Mouse (Mus musculus): ENCODE data around the gene Ttll13. TPM values are rescaled to one million over a fixed set of nuclear protein-coding genes. Genes with fewer than 3 reads are reported as not detected.
A peak's percentile ranks its signal among the peaks of the same experiment; 100 is the strongest.

The Ttll13 gene
- under 1 TPM; 0.12 to 0.36 TPM for total RNA-seq (2021)
- long read RNA-seq, experiment 1, result 0 reads
- long read RNA-seq, experiment 2, result 0 reads

DNA sequence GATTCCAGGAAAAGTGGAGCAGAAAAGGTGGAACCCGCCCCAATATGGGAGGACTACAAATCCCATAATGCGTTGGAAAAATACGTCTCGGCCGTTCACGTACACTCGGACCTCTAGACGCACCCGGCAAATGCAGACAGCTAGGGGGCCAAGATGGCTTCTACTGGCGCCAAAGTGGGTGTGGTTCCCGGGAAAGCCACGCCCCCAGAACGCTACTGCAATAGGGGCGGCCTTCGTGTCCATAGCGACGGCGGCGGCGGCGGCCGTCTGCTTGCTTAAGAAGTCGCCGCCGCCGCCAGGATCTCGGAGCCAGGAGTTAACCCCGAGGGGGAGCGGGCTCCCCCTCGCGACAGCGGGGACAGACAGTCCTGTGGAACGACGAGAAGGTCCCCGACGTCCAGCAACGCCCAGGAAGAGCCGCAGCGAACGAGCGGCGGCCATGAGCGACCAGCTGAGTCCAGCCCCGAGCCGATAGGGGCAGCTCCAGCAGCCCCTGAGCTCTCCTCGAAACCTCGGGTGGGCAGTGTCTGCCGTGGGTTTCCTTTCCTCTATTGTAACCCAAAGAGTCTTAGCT is at the start of gene Ttll13:
Ttll13 (plus strand) TSS at position 229 of the 574 bp plus-strand sequence.
- peak; percentile 96 to 98 for DNase-seq

DNA sequence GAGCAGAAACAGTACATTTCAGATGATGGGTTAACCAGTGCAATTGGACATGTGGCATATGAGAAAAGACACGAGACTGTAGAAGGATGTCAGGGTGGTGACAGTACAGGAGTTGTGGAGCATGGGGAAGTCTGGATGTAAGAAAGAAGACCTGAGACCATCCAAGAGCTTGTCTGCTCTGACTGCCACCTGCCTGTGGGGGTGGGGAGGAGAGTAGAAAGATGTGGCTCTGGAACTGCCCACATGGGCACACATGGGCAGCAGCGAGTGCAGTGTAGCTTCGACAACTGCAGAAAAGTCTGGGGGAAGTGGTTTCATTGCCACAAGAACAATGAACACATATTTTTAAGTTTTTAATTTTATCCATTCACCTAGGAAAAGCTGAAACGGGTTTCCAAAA is 48.8 kb upstream of the Ttll13 start:
- no peak for DNase-seq

DNA sequence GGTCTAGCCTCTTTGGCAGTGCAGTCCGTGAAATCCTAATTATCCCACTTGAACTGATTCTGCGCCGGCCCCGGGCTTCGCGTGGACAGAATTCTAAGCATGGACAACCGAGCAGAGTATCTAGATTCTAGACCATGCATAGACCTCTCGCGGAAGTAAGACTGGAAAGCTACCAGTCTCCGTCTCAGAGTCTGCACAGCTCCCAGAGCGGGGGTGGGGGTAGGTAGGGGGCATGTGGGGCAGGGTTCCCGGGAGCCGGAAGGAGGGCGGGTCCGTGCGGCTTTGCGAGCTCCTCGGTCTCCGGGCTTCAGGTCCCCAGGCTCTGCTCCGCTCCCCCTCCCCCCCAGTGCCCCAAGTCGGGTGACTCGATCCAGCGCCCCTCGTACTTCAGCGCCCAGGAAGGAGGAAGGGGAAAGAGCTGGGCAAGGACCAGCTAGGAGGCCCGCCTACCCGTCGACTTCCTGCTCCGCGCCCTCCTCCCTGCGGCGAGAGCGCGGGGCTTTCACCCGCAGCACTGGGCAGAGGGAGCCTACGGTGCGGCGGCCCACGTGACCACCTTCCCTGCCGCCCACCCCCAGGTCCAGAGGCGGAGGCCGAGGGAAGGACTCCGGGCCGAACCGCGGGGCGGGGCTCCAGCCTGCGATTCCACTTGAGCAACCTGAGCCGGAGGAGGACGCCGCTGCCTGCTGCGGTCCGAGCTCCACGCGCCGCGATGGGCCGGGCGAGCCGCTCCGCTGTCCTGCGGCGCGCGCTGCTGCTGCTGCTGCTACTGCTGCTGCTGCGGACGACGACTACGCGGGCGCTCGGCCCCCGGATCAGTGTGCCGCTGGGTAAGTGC is 48.0 kb upstream of the Ttll13 start:
- DNase-seq, result peak; percentile 78 to 85

DNA sequence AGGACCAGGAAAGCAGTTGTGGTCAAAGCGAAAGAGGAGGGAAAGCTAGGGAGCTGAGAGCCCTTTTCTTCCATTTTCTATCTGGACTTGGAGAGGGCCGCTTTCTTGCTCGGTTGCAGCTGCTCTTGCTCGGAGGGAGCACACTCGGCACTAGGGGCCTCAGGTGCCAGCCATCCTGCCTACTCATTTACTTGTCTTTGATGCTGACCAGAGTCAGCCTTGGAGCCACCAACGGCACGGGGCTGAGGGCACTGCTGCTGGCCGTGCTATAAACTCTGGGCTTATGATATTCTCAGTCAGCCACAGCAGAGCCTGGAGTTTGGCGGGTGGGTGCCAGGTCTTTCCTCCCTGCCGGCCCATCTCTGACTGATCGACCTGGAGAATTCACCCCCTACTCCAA is 47.3 kb upstream of the Ttll13 start:
- peak in 1 of 2 experiments; percentile 30 for DNase-seq

DNA sequence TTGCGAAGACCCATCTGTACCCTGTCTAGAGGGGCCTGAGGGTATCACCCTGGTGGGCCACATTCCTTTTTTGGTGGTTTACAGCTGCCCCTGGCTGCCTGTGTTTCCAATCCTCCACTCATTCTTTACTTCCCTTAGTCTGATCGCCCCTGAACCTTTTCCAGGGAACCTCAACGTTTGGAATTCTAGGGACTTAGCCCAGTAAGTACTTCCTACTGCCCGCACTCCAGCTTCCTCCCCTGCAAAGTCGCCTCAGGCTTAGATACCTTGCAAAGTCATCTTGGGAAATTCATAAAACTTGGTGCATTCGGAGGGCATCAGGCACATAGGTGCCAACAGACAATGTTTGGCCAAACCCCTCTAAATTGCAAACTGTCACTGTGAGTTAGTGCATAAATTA is 46.9 kb upstream of the Ttll13 start:
- no peak for DNase-seq

DNA sequence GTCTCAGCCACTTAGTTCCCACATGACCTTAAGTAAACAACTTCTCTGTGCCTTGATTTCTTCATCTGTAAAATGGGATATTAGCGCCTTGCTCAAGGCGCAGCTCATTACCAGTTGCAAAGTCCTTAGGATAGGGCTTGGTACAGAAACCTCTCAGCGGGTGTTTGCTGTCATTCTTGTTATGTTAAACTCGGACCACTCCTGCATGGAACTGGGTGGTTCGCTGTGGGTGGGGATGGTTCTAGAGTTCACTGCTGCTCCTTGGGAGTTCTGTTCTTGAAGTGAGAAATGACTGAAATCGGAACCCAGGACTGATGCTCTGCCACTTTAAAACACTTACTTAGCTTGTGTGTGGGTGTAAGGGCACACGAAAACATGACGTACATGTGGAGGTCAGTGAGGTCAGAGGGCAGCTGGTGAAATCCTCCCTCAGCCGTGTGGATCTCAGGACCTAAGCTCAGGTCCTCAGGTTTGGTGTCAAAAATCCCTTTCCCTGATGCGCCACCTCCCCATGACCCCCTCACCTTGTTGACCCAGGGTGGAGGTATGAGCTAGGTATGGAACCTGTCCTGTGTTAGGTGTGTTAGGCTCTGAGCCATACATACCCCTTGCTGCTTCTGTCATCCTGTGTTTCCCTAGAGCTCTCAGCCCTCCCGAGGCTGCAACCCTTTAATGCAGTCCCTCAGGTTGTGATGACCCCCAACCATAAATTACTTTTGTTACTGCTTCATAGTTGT is 46.2 kb upstream of the Ttll13 start:
- DNase-seq, result no peak

DNA sequence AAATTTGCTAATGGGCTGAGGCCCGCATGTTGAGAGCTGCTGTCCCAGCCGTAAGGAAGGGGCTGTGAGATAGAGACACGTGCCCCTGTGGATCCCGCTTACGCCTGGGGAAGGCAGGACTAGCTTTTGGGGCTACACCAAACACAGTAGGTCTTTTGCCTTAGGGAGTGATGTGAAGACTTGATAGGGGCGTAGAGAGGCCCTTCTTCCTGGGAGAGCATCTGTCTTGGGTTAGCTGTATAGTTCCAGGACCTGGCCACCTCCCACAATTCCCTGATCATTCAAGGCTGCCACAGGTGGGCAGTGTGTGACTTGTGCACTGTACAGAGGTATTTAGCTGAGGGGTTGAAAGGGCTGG is 45.6 kb upstream of the Ttll13 start:
- DNase-seq, result no peak

DNA sequence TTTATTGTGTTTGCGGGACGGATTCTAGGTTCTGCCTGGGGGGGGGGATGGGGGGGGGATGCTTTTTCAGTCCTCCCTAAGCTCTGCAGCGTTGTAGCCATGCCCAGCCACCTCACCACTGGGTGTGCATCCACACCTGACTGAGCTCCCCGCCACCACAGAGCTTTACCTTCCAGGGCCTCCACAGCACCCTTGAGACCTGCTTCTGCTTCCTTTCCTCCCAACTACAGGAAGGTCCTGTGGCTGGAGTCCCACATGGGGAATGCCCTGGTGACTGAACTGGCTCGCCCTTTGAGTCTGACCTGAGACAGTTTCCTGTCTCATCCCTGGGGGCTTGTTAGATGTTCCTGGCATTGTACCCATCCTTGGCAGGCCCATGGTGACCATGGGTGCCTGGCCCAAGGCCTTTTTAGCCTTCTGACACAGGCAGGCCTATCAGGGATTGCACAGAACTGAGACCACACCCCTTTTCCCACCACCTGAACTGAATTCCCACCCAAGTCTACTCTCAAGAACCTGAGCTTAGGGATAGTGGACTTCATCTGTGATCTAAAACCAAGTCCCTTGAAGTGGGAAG is 45.1 kb upstream of the Ttll13 start:
- no peak for DNase-seq

DNA sequence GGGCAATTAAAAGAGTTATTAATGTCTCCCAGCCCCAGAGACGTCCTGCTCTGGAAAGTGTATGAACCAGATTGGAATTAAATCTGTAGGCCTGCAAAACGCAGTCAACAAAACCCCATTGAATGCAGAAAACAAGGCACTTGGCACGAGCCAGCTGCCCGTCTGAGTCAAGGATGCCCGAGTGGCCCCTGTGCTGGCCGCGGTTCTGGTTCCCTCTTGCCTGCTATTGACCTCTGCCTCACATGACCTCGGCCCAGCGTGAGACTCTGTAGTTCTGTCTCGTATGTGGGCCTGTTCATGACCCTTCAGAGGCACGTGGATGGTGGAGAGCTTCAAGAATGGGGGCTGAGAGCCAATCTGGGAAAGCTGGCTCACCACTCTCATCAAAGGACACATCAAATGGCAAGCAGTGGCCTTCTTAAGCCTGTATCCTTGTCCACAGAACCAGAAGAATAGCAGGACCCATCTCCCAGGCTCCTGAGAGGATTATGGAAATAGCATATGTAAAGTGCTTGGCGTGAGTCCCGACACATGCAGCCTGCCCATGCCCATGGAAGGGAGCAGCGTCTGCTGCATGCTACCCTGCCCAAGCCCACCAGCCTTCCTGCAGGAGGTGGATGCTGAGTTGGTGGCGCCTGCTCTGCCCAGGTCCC is 44.2 kb upstream of the Ttll13 start:
- no peak for DNase-seq

DNA sequence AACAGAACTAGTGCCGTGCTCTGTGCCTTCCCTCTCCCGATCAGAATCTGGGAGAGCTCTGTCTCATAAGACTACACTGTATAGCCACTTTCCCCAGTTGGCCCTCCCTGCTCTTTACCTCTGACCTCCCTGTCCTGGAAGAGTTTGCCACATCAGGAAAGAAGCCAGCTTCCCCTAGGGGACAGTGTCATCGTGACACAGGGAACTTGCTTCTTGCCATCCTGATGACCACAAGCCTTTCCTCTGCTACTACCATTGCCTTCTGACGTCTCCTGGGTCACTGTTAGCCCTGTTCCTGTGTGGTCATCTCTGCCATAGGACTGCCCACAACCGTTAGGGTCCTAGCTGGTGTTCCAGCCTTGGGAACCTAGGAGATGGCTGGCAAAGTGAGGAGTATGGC is 43.2 kb upstream of the Ttll13 start:
- no peak for DNase-seq

DNA sequence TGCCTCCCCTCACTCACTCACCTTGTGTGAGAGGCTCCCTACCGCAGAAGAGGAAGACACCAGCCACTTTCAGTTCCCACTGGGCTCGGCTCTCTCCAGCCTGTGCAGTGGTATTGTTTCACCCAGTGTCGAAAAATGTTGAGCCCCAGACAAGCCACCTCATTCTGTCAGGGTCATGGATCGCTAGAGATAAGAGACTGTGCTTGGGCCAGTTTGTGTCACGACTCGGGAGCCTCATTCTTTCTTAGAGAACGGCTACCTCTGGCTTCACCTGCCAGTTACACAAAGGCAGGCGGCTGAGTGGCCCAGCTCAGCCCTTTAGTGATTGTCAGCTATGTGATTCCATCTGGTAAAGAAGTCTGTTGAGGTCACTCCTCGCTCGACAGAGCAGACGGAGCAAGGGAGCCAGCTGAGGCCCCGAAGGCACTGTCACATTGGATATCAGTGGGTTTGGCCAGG is 42.5 kb upstream of the Ttll13 start:
- no peak for DNase-seq

DNA sequence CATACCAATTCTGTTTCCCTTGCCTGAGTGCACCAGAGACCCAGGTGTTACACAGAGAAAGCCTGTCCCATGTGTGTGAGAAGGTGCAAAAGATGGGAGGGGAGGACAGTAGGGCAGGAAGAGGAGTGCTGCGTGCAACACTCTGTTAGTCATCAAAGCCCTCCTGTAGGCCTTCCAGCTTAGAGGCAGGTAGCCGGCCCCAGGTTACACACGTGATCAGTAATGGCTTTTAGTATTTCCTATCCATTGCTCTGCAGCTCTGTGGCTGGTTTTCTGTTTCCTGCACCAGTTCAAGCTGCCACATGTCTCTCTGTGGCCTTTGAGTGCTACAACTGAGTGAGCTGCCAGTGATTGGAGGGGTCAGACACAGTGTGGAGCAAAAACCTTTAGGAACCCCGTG is 41.8 kb upstream of the Ttll13 start:
- no peak for DNase-seq

DNA sequence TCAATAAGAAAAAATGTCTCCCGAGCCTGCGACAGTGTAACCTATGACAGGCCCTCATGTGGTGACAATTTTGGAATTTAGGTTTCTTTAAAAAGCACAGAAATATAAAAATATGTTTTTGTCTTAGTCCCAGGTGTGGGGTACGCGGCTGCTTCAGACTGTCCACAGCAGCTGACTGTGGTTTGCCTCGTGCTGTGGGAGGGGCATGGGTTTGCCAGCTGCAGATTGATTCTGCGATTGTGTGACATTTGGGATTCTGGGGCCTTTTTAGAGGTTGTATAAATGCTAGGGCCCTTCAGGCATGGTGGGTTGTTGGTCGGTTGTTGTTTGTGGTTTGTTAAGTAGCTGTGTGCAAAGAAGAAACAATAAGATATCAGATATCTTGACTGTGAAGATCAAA is 41.2 kb upstream of the Ttll13 start:
- no peak for DNase-seq

DNA sequence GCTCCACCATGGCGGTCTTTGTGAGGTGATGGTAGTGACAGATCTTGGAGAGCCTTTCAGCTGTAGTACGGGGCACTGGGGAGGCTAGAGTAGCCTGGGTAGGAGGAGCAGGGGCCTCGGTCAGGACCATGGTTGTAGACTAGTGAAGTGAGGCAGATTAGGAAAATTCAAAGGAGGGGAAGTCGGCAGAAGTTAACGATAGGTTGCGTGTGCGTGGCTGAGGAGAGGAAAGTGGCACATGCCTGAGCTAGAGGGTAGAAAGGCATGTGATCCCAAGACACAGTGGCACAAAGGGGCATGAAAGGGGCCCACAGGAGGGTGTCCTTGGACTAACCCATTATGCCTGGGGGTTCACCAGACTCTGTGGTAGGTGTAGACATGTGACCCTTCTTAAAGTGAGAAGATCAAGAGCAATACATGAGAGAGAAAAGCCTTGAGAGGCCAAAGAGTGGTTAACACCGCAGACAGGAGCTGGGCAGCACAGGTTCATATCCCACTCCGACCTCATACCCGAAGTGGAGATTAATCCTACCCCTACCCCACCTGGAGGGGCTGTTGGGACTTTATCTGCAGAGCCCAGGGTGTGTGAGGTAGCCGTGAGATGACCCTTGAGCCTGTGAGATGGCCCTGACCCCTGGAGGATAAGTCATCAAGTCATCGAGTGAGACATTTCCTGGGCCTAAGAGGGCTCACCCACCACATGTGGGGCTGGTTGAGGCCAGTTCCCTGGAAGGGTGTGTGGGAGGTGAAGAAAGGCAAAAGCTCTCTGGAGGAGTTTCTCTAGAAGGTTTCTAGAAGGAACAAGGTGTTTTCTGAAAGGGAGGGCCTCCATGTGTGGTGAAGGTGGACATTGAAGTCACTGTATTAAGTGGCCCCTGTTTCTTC is 40.2 kb upstream of the Ttll13 start:
- DNase-seq, result no peak

DNA sequence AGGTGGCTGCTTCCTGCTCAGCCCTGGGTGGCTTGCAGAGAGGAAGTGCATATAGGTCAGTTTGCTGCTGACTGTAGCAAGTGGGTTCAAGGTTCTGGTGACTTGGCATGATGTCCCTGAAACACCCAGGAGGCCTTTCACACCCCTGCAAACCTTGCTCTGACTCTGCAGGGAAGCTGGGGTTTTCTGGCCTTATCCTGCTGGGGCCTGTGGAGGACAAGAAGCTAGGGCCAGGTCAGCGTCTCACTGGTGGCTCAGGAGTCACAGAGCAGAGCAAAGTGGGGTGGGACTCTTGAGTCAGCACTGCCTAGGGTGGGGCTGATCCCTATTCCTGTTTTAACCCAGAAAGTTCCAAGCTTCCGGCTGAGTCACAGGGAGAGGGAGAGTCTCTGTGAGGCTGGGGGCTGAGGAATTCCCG is 38.9 kb upstream of the Ttll13 start:
- no peak for DNase-seq

DNA sequence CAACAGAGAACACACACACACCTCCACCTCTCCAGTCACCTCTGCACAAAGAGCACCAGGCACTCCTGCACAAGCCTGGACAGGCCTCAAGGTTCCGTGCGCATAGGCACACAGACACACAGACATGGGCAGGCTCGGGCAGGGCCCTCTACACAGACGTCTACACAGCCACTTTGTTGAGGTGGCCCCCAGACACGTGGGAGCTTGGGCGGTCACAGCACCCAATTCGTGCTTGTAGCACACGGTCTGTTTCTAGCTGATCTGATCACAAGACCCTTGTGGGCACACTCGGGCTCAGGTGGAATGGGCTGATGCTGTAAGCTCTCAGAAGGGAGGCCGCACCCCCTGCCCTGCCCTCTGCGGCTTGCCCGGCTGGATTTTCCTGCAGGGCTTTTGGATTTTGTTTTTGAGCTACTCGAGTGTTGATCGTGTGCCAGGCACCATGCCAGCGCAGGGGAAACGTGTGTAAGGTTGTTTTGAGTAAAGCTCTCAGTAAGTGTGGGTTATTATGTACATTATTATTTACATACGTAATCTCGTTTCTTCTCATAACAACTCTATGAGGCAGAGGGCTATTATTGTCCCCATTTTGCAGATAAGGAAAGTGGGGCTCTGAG is 38.0 kb upstream of the Ttll13 start:
- no peak for DNase-seq

DNA sequence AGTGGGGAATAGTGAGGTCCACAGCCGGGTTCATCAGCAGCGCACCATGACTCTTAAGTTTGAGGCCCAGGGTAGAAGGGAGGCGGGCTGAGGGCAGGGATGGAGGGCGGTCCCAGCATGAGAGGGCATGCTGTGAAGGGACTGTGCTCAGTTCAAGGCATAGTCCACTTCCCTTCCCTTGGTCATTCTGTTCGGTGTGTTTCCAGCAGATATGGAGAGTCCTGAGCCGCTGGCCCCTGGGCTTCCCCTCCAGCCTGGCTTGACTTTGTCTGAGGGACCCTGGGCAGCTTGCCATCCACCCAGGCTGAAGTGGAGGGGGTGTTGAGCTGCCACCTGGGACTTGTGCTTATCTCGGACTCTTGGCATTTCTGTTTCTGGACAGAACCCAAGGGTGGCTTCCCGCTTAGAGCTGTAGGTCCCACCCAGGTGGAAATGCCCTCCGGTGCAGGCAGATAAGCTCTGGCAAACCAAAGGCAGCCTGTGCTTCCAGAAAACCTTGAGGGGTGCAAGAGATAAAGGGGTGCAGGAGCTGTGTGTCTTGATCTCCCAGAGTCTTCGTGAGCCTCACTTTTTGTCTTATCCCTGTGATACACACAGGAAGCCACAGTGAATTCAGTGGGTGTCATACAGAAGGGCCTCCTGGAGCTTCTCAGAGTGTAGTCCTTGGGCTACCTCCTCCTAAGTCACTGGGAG is 37.3 kb upstream of the Ttll13 start:
- peak; percentile 58 to 59 for DNase-seq

DNA sequence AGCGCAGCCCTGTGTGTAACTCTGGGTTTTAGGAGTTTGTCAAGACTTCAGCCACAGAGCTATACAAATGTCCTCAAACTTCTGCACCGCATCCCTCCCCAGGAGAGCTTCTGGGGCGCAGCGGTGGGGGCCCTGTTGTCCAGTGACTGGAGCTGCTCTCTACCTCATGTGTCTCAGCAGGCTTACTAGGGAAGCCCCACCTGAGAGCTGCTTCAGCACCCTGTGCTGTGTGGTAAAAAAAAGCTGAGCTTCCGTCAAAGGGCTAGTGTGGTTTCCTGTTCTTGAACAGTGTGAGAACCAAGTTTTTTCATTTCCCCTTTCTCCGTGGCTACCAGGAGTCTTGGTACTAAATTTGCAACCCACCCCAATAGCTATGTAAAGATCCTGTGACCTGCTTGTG is 36.5 kb upstream of the Ttll13 start:
- peak; percentile 39 to 68 for DNase-seq

DNA sequence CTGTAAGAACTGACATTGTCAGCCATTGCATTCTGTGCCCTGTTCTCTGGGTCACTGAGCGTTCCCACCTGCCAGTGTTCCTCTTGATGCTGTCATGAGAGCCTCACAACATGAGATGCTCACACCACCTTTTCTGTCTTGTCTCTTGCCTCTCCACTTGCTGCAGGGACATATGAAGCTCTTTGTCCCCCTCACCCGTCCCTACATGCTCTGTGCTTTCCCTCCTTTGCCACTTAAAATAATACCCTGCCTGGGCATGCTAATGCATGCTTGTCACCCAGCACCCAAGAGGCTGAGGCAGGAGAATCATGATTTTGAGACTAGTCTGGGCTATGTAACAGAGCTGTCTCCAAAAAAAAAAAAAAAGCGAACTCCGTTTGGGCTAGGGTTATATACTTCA is 35.2 kb upstream of the Ttll13 start:
- no peak for DNase-seq

DNA sequence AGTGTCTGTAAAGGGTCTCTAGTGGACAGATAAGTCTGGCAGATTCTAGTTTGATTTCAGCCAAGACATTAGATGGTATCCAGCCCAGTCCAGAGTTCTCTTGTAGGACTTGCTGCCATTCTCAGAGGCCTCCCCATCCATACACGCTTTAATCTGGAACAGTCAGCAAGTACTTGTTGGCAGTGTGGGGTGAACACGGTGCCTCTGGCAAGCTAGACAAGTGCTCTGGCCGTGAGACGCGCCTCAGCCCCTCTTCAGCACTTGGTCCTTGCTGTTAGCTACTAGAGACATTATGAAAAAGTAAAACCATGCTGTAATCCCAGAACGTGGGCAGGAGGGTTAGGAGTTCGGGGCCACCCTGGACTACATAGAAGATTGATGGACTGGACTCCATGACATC is 32.6 kb upstream of the Ttll13 start:
- DNase-seq, result no peak
